Mouse (Mus musculus) G1E-ER4 (cell line): ENCODE results near the gene Bgn. TPM values are rescaled to one million over a fixed set of nuclear protein-coding genes. Genes with fewer than 3 reads are reported as not detected.

Experiments used
- GATA1 ChIP-seq: IDR thresholded peaks from one replicate; pipeline ENCODE4 v1.8.0; 2012; ENCODE audit warnings: low read length, inconsistent platforms
- polyA plus RNA-seq: library from polyadenylated mRNA; stranded (reverse); fragments of >175 nt; gene quantifications from 2 replicates; pipeline ENCODE4 v1.2.3, GENCODE M21; 2012

The Bgn gene
- polyA plus RNA-seq, 1 experiment, result not detected

DNA sequence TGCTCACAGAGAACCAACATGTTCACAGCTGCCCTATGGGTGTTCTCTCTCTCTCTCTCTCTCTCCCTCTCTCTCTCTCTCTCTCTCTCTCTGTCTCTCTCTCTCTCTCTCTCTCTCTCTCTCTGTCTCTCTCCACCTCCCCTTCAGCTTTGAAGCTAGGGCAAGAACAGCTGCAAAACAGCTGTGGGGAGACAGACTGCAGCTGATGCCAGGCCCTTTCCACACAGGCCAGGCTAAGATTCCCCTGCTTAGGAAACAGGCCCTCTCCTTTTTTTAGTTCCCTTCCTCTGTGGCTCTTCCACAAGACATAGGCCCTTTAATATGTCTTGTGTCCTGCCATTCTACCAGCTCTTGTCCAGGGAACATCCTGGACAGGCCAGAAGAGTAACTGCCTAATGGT lies 3.7 kb upstream of the Bgn start:
- no peak for TF ChIP-seq GATA1

DNA sequence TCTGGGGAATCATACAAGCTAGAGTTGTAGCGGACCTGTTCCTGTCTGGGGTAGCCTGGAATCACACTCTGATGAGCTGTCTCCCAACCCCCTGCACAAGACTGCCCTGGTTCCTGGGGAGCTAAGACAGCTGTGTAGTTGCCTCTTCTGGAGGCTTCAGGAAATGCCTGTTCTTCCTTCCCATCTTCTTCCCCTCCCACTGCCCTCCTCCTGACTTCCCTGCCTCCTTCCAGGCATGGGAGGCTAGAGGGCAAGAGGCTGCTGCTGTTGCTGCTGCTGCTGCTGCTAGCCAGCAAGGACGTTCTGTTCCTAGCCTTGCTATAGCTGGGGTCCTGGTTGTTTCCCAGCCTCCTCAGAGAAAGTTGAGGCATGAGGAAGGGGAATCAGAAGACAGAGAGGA lies 3.1 kb upstream of the Bgn start:
- TF ChIP-seq GATA1, result no peak

DNA sequence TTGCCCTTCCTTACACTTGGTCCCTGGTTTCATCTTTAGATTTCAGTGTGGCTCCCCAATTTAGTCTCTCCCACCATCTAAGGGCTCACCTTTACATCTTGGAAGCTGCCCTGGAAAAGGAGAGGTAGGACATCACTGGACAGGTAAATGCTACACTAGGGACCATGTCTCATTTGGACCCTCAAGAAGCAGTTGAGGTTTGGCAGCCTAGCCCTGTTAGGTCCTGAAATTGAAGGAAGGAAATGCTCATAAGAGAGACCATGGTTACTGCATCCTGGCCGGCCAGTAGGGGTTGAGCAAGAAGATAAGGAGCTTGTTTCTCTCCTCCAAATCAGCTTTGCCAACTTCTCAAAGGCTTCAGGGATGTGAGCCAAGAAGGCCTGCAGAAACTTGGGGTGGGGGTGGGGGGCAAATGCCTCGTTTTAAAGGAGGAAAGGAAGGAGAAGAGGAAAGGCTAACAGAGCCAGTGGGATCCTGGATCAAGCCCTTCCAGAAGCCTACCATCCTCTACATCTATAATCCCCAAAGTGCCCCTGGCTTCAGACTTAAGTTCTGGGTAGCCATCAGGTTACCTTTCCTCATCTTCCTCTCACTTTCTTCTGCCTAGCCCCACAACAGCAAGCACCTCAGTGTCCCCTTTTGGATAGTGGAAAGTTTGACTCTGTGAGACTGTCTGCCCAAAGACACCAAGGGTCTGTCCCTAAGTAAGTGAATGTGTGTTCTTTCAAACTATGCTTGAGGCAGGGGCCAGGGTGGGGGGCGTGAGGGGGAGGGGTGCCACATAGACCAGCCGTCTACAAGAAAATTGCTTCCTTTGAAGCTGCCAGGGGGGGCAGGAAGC lies 539 bp upstream of the Bgn start:
- no peak for TF ChIP-seq GATA1

DNA sequence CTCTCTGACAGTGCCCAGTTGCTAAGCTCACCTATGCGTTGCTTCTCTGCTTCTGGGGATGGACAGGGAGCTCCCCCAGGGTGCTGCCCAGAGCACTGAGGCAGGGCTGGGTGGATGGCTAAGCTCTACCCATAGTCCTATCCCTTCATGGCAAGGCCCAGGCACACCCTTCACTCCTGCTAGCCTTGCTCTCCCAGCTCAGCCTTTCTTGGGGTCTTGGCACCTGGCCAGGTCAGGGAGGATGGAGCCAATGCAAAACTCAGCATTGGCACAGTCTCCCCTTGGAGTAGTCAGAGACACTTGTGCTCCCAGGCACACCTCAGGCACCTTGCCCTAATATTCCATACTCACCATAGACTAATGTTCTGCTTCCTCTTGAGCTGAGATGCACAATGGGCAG lies 674 bp downstream of the Bgn start:
- no peak for TF ChIP-seq GATA1

DNA sequence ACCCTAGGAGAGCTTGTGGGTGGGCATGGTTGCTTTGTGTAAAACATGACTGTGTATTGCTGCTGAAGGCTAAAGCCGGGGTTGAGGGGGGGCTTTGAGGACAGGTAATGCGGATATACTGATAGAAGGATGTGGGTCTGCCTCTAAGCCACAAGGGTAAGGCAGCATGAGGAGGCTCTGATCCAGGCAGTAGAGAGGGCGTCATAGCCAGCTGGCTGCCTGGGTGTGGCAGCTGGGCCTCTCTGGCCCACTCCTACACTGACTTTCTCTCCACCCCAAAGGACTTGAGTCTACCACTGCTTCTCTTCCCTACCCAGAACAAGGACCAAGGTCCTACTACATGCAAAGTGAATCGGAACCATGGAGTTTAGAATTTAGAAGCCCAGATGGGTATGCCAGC lies 1.5 kb downstream of the Bgn start:
- no peak for TF ChIP-seq GATA1

DNA sequence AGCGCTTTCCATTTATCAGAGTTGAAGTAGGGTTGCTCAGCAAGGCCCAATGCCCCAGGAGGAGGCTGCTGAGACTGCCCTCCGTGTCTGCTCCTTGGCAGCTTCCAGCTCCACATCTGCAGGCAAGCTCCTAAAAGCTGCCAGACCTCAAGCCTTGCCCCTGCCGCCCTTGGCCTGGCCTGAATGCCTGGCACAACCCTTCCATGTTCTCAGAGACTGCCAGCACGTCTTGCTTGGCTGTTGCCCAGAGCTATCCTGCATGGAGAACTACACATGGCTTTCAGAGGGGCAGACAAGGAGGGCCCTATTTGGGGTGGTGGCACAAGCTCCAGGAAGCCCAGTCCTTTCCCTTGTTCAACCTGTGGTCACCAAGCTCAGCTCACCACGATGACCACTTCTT lies 3.5 kb downstream of the Bgn start:
- no peak for TF ChIP-seq GATA1

DNA sequence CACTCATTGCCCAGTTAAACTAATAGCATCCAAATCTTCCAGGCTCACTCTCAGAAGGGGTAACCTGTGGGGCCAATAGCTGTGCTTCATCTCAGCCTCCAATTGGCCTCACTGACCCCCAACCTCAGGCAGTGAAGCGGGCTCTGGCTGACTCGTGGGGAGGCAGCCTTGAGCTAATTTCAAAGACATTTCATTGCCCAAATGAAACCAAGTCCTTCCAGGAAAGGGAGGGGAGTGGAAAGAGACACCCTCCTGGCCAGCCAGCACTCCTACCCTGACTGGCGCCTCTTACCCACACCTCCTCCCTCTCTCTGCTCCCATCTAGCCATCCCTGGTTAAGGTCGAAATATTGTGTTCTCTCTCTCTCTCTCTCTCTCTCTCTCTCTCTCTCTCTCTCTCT lies 6.8 kb downstream of the Bgn start:
- no peak for TF ChIP-seq GATA1

DNA sequence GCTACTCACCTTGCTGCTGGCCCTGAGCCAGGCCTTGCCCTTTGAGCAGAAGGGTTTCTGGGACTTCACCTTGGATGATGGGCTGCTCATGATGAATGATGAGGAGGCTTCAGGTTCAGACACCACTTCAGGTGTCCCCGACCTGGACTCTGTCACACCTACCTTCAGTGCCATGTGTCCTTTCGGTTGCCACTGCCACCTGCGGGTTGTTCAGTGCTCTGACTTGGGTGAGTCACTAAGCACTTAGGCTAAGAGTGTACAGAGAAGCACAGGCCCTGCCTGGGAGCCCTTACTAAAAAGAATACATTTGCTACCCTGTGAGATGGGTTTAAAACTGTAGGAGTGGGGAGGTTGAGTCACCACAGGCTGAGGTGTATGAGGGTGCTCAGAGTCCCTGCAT lies 7.4 kb downstream of the Bgn start:
- TF ChIP-seq GATA1, result no peak

DNA sequence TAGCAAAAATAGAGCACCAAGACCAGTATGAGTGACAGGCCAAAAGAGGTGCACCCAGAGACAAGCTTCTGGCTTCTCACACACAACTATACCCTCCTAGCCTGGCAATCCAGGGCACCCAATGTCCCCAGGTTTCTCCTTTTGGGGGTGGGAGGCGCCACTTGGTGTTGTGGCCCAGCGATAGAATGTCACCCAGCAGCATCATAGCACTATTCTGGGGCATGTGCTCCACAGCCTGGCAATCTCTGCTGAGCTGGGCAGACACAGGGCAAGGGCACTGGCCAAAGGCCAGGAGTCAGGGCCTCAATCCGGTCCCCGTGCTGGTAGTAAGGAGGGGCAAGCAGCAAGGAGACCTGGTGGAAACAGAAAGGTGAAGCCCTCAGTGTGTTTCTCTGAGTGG lies 13.3 kb downstream of the Bgn start:
- no peak for TF ChIP-seq GATA1

DNA sequence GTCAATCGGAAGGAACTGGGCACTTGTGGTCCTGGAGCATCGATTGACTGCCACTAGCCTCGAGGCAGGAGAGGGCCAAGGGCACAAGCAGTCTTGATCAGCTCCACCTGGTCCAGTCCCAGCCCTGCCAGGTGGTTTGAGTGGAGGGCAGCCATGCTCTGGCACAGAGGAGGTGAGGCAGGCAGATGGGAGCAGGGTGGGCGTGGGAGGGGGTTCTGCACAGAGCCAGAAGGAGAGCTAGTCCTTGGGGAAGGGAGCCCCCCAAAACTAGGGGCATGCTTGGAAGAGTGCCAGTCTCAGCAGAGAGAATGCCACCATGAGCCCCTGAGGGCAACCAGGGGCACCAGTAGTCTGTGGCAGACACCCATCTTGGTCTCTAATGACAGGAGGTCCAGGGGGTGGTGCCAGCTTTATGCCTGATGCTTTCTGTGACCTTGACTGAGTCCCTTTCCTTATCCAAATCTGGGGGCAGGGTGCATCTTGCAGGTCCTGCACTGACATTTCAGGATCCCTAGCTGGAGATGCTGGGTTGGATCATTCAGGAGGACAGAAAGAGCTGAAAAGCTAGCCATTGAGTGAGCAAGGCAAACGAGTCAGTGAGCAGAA lies 21.8 kb downstream of the Bgn start:
- no peak for TF ChIP-seq GATA1

DNA sequence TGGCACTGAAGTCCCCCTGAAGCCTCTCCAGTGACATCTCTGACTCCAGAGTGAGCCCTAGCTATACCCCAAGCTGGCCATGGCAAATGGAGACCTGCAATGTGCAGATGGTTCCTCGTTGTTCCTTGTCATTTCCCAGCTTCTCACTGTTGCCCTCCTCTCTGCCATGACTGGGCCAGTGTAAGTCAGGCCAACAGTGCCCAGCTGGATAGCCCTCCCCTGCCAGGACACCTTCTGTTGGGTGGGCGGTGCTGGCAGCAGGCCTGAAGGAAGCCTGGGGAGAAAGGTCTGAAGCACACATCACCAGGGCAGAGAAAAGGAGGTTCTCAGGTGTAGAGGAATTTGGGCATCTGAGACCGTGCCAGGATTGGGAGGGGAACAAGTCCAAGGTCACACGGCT lies 23.2 kb downstream of the Bgn start:
- TF ChIP-seq GATA1, result no peak

DNA sequence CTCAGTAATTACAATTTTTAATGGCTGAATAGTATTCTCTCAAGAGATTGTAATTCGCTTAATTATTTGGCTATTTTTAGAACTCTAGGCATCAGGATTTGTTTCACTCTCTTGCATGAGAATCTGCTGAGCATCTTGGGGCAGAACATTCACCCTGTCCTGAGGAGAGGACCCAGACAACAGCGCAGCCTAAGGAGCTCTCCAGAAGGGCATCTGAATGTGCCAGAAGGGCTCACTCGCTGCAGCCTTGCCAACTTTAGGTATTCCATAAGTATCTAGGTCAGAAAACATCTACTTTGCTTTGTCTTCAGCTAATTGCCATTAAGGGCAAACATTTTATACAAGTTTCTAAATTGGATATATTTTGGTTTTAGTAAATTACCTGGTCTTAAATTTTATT lies 25.8 kb downstream of the Bgn start:
- TF ChIP-seq GATA1, result no peak

DNA sequence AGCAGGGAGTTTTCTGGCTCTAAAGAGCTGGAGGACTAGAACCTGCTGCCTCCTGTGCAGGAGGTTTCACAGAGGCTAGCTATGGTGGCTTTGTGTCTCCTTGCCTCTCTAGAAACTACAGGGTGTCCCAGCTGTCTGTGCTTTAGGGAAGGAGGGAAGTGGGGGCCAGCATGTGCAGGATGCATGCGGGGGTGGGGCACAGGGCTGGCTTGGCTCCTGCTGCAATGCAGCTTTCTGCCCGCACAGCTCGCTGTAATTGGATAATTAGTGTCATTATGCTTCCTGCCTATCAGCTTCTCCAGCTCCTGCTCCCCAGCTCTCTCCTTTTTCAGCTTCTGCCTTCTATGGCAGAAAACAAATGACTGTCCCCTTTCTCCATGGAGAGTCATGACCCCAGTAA lies 29.5 kb downstream of the Bgn start:
- TF ChIP-seq GATA1, result no peak

DNA sequence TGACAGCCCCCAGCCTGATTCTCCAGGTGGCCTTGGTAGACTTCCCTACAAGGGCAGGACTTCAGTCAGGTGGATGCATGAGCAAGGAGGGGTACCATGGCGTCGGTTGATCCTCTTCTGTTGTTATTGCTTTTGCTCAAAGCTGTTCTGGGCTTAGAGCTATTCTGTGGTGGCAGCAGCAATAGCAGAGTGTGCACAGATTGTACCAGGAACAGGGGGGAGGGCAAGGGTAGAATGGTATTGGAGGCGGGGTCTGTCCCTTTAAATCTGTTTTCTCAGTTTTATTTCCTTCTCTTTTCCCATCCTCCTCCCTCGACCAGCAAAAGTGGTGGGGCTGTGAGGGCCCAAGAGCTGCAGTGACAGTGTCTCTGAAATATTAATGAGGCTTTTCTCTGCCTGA lies 33.2 kb downstream of the Bgn start:
- TF ChIP-seq GATA1, result no peak

DNA sequence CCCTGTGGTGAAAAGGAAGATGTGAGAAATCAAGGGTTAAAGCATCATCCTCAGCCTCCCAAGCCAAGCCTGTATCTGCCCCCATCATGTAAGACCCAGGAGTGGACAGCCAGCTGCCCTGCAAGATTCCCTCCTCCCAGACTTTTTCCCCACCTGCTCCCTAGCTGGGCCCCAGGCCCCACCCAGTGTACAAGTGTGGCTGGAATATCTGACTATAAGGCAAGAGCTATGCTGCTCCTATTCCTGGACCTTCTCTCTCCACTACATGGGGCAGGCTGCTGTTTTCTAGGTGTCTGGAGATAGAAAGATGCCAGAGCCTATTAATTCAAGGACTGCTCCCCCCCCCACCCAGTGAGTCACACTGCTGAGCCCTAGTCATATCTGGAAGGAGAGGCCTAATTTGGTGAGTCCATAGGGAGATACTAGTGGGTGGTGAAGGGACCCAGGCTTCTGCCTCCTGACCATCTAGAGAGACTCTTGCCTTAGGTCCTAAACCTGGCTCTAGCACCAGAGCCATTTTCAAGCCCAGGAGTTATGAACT lies 33.7 kb downstream of the Bgn start:
- TF ChIP-seq GATA1, result no peak

DNA sequence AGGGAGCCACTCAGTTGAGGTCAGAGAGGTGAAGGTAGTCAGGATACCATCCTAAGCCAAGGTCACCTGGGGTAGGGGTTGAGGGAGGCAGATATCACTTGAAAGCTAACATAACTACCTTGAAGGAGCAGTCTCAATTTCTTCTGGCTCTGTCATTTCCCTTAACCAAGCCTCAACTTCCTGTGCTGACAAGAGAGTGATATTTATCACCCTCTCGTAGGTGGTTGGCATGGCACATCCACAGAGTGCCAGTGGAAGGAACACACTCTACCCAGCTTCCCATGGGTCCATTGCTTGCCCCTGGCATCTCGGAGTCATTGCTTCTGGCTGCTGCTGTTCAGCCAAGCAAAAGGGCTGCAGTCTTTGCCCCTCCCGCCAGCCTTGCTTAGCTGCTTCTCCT lies 37.3 kb downstream of the Bgn start:
- TF ChIP-seq GATA1, result no peak
